Mouse (Mus musculus) neural tube, embryonic 11.5 days (tissue): ENCODE results near the gene Mog. TPM values are rescaled to one million over a fixed set of nuclear protein-coding genes. Genes with fewer than 3 reads are reported as not detected.

Source experiments
- polyA plus RNA-seq: library from polyadenylated mRNA; unstranded; fragments of >200 nt; fragmentation: Nextera tagmentation; extraction: Ambion mirVana; gene quantifications from 2 replicates; pipeline ENCODE4 v1.2.1, GENCODE M21; 2014

The Mog gene
- polyA plus RNA-seq, 1 experiment from 2014 or later: 0.40 TPM

Other genes starting within 250 kb of the Mog start
- not detected in 2 replicates for gene H2-M10.6, start 211.2 kb downstream of the Mog start, polyA plus RNA-seq
- 33.7 and 37.5 TPM in 2 replicates for gene Trim26, start 186.3 kb downstream of the Mog start, polyA plus RNA-seq
- 0.42 and 0.66 TPM in 2 replicates for gene Trim15, start 156.2 kb downstream of the Mog start, polyA plus RNA-seq
- 5.7 and 7.5 TPM in 2 replicates for gene Trim10, start 153.8 kb downstream of the Mog start, polyA plus RNA-seq
- gene Trim40, start 133.3 kb downstream of the Mog start, polyA plus RNA-seq: not detected in 2 replicates
- not detected in 2 replicates for gene Trim31, start 125.3 kb downstream of the Mog start, polyA plus RNA-seq
- gene Rnf39, start 80.5 kb downstream of the Mog start, polyA plus RNA-seq: 0.93 and 1.1 TPM in 2 replicates
- 151 and 162 TPM in 2 replicates for gene Ppp1r11, start 71.7 kb downstream of the Mog start, polyA plus RNA-seq
- 84.7 and 90.2 TPM in 2 replicates for gene Znrd1, start 64.8 kb downstream of the Mog start, polyA plus RNA-seq
- 7.8 and 8.1 TPM in 2 replicates for gene Znrd1as, start 64.8 kb downstream of the Mog start, polyA plus RNA-seq
- gene 2410137M14Rik, start 42.2 kb downstream of the Mog start, polyA plus RNA-seq: not detected in 2 replicates
- gene H2-M5, start 33.9 kb downstream of the Mog start, polyA plus RNA-seq: 0.59 and 1.1 TPM in 2 replicates
- 128 and 135 TPM in 2 replicates for gene Zfp57, start 22.2 kb downstream of the Mog start, polyA plus RNA-seq
- 21.3 and 22.7 TPM in 2 replicates for gene Gabbr1, start 22.6 kb upstream of the Mog start, polyA plus RNA-seq
- not detected in 2 replicates for gene Olfr90, start 65.1 kb upstream of the Mog start, polyA plus RNA-seq
- gene Olfr91, start 74.9 kb upstream of the Mog start, polyA plus RNA-seq: not detected in 2 replicates
- gene Olfr92, start 96.7 kb upstream of the Mog start, polyA plus RNA-seq: not detected in 2 replicates
- not detected in 2 replicates for gene Olfr93, start 138.1 kb upstream of the Mog start, polyA plus RNA-seq
- not detected in 2 replicates for gene Ubd, start 170.5 kb upstream of the Mog start, polyA plus RNA-seq
- not detected in 2 replicates for gene Olfr94, start 177.6 kb upstream of the Mog start, polyA plus RNA-seq
- gene Olfr95, start 189.7 kb upstream of the Mog start, polyA plus RNA-seq: not detected in 2 replicates
- not detected in 2 replicates for gene Olfr96, start 196.7 kb upstream of the Mog start, polyA plus RNA-seq
- not detected in 2 replicates for gene Olfr97, start 213.9 kb upstream of the Mog start, polyA plus RNA-seq
- gene Olfr98, start 240.4 kb upstream of the Mog start, polyA plus RNA-seq: not detected in 2 replicates
- gene H2-M3, start 246.8 kb upstream of the Mog start, polyA plus RNA-seq: 0.66 and 0.89 TPM in 2 replicates